Mouse (Mus musculus): ENCODE data around the gene Nkiras2.
A peak's percentile ranks its signal among the peaks of the same experiment; 100 is the strongest.
"Not testable (repeated sequence)": the region's sequence is repeated elsewhere in the genome, so short reads cannot be mapped to it uniquely, and the experiment has no call there.

Gene Nkiras2

DNA sequence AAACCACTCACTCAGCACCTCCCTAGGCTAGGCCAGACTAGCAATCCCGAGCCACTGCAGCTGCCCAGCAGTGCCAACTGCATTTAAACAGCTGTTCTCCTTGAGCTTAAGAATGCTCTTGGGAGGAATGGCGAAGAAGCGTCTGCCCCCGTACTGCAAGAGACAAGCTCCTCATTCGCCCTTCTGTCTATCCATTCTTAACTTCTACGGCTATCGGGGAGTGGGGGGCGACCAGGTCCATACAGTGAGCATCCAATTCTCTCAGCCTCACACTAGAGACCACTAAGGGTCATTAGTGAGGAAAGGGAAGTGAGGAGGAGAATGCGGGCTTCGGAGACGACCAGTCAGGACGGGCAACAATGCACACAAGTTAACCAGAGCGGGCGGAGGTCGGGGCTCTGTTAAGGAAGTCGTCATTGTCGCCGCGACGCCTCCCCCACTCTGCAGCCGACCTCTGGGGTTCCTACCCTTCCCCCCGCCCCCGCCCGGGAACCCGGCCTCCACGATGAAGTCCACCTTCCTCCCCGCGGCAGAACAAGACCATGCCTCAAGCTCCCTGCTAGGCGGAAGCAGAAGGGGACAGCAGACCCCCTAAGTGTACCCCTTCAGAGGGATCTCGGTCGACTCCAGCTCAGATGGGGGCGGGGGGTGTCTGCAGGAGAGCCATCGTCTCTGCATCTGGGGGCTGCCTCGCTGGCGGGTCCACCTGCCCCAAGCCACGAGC lies at the start of gene Nkiras2:
TSS of gene Nkiras2 (plus strand) at position 484 of the 724 bp plus-strand sequence.
- DNase-seq (ENCODE audit: low spot score in 2 of 2) = peak in 1 of 2 experiments; percentile 44

DNA sequence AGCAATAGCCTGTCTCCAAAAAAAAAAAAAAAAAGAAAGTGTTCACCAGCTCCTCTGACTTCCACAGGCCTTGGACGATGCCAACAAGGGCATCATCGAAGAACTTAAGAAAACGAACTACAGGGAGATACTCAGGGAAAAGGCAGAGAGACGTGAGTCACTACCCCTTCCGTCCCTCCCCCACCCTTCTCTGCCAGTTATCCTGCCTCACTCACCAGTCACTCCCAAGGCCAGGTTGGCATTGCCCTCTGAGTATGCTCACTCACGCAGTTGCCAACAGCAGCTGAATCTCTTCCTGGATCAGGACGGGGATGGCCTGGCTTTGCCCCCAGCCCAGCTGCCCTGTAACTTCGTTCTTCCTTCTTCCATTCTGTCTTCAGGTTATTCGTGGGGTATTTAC lies 49.3 kb upstream of the Nkiras2 start:
- DNase-seq (ENCODE audit: low spot score in 2 of 2) = no peak

DNA sequence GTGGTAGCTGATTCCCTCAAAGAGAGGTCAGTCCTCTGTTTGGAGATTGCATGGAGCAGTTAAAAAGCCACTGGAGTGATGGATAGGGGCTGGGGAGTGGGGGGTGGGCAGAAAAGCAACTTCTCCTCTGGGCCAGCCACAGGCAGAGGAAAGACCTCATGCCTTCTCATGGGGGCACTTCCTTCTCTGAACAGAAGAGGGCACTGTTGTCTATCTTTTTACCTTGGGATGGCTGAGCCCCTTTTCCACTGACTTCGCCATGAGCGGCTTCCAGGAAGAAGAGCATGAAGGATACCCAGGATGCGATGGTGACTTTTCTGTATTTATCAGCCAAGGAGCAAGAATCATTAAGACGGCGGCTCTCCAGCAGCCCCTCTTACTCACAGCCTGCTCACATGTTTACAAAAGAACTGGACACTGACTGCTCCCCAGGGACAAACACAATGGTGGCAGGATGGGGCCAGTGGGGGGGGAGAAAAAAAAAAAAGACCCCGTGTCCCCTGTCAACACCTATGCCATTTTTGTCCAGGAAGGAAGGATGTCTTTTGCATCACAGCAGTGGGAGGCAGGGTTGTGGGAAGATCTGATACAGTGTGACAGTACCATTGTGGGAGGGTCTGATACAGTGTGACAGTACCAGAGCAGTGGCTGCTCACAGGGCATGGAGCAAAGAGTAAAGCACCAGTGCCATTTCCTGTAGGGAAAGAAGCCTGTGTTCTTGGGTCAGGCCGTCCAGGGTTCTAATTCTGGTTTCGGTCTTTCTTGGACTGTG lies 48.4 kb upstream of the Nkiras2 start:
- DNase-seq (ENCODE audit: low spot score in 2 of 2) = peak; percentile 35 to 67

DNA sequence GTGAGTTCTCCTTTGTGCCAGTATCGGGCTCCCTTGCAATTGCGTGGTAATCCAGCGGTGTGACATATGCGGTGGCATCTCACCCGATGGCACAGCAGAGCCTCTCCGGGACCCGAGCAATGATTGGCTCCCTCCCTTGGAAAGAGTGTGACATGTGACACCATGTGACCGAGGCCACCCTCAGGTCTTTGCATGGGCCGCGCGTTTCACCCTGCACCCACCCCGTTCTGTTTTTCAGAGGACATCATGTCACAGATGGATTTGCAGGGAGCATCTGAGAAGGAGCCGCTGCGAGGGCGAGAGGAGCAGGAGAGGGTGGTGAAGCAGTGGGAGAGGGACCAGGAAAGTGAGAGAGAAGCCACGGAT lies 47.9 kb upstream of the Nkiras2 start:
- DNase-seq (ENCODE audit: low spot score in 2 of 2) = peak; percentile 43 to 53

DNA sequence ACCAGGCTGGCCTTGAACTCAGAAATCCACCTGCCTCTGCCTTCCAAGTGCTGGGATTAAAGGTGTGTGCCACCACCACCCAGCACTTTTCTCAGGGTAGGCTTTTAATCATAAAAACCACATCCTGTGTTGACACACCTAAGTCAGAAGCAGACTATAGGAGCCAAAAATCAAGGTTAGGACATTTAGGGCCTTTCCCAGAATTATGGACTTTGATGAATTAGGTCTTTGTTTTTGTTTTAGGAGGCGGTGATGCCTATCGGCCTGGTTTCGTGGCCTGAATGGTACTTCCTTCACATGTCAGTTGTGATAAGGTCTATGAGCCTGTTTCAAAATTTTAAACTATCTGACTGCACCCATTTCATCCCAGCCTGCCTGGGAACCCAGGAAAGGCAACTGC lies 44.9 kb upstream of the Nkiras2 start:
- no peak for DNase-seq (ENCODE audit: low spot score in 2 of 2)

DNA sequence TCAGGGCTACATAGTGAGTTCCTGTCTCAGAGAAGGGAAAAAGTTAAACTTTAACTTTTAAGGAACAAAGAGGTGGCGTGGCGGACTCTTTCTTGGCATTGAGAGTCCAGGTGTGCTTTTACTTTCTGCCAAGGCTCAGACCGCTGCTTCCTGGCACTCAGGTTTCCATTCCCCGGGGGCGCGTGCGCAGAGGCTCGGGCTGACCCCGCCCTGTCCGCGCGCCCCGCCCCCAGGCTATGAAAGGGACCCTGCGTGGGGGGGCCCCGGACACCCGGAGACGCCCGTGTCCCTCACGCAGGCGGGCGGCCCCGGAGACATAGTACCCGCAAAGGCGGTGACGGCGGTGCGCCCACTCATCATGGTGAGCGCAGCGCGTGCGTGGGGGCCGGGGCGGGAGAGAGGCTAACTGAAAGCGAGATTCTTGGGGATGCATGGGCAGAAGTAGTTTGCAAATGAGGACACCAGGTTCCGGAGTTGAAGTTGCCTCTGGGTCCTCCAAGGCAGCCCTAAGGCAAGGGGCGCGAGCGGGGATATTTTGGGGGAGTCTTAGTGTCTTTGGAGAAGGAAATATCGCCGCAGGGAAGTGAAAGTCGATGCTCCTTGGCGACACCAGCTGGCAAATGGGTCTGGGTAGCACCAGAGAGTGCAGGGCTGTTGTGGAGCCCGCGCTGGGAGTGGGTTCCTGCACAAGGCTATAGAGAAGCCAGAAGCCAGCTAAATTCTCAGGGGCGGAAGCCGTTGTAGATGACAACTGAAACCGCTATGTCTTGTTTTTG lies 44.1 kb upstream of the Nkiras2 start, which contains the start of gene Cnp:
TSS of gene Cnp (plus strand) at position 197 of the 776 bp plus-strand sequence.
- peak; percentile 43 to 57 for DNase-seq (ENCODE audit: low spot score in 2 of 2)

DNA sequence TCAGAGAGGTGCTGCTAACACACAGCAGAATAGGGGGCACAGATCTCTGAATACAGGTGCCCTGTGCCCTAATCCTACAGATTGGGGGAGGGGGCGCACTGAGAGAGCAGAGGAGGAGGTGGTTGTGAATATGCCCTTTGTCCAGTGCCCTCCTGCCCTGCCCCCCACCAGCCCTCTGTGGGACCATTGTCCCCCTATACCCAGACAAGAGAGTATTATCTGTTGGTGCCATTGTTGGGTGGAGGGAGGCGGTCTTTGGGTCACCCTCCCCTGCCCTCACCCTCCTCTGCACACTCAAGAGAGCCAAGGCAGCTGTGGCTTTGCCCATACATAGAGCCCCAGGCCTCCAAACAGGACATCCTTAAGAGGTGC lies 43.6 kb upstream of the Nkiras2 start:
- peak in 1 of 2 experiments; percentile 32 for DNase-seq (ENCODE audit: low spot score in 2 of 2)

DNA sequence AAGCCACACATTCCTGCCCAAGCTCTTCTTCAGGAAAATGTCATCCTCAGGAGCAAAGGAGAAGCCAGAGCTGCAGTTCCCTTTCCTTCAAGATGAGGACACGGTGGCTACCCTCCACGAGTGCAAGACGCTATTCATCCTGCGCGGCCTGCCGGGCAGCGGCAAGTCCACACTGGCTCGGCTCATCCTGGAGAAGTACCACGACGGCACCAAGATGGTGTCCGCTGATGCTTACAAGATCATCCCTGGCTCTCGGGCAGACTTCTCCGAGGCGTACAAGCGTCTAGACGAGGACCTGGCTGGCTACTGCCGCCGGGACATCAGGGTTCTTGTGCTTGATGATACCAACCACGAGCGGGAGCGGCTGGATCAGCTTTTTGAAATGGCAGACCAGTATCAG lies 42.8 kb upstream of the Nkiras2 start:
- no peak for DNase-seq (ENCODE audit: low spot score in 2 of 2)

DNA sequence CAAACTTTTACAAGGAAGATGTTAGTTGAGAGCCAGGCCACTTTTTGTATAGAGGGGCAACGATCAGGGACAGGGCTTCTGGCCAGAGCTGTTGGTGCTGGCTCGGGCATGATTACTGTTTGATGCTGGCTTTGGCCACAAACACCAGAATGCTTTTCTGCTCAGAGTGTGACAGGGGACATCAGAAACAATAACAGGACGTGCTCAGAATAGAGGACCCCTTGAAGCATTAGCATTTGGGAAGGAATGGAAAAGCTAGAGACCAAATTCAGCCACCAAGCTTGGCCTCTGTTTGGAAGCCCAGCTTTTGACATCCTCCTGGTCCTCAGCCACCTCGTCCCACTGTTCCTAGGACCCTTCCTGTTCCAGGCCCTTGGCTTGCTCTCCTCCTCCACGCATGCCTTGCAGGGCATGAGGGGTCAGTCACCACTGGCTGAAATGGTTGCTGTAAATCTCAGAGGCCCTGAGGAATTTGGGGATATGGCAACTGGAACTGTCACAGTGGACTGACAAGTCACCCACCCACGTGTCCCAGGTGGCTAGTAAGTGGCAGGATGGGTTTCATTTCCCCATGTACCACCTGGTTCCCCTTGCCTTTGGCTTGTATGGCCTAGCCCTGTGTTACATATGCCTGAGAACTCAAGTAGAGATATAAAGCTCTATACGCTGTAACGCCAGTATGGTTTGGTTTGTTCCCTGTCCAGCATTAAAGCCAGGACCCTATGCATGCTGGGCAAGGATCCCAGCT lies 41.0 kb upstream of the Nkiras2 start:
- DNase-seq (ENCODE audit: low spot score in 2 of 2) = no peak

DNA sequence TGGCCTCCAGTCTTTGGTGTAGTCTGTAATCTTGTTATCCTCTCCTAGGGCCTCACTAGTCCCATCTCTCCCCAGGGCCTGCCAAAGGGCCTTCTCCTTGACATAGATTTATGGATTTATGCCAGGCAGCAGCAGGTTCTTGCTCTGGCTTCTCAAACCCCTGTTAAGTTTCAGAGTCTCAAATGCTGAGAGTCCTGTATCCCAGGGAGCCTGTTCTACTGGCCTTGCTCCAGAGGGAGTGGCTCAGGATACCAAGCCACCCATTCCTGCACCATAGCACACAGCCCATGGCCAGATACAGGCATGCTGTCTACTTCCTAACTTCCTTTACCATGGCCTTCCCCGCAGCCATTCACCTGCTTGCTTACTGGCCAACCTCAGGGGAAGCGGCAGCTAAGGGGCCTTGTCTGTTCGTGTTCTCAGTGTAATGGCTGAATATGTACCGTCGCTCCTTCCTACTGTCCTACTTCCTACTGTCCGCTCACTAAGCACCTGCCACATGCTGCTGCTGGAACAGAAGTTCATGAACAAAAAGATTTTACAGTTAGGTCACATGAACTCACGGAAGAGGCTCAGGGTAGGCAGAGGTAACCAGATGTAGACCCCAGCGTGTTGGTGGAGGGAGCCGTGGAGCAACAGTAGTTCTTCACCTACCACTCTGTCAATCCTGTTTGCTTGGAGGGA lies 39.8 kb upstream of the Nkiras2 start:
- no peak for DNase-seq (ENCODE audit: low spot score in 2 of 2)

DNA sequence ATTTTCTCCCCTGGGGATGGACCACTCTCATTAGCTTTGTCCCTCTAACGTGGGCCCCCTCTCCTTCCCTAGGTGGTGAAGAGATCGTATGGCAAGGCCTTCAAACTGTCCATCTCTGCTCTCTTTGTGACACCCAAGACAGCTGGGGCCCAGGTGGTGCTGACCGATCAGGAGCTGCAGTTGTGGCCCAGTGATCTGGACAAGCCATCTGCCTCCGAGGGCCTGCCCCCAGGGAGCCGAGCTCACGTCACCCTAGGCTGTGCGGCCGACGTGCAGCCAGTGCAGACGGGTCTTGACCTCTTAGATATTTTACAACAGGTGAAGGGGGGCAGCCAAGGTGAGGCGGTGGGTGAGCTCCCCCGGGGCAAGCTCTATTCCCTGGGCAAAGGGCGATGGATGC lies 38.8 kb upstream of the Nkiras2 start:
- no peak for DNase-seq (ENCODE audit: low spot score in 2 of 2)

DNA sequence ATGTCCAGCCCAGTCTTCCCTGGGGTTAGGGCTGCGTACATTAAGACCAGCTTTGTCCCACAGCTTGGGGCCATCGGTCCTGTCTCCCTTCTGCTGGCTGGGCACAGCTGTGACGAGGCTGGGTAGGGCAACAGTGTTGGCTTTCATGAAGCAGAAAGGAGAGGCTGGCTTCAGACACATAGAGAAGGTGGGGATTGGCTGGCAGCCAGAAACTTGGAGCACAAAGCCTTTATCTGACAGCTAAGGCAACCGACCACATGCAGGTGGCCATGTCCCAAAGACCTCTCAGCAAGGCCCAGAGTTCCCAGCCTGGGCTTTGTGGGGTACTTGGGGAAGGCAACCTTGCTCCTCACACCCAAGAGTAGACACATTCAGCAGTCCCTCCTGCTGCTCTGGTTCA lies 37.3 kb upstream of the Nkiras2 start:
- peak in 1 of 2 experiments; percentile 38 for DNase-seq (ENCODE audit: low spot score in 2 of 2)

DNA sequence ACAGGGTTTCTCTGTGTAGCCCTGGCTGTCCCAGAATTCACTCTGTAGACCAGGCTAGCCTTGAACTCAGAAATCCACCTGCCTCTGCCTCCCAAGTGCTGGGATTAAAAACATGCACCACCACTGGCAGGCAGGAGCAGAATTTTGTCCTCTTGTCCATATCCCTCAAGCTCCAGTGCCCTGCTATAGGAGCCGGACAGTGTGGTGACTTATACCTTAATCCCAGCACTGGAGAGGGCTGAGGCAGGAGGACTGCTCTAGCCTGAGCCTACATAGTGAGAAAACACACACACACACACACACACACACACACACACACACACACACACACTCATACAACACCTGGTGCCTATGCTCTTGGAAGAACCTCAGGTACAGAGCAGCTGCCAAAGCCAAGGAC lies 36.6 kb upstream of the Nkiras2 start:
- not testable (repeated sequence) for DNase-seq (ENCODE audit: low spot score in 2 of 2)

DNA sequence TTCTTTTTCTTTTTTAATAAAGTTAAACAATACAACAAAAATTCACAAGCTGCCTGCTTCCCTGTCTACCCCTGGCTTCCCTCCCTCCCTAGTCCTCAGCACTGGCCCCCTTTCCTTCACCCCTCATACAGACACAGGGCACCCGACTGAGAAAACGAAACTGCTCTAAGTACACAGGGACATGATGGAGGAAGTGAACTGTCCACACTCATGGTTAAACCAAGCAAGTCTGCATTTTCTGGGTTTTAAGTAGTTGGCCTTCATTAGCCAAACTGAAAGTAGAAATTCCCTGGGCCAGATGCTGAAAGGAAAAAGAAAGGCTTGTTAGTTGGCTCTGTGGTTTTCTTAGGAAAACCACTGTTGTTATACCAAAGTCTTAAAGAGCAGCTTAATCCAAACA lies 36.2 kb upstream of the Nkiras2 start:
- DNase-seq (ENCODE audit: low spot score in 2 of 2) = no peak

DNA sequence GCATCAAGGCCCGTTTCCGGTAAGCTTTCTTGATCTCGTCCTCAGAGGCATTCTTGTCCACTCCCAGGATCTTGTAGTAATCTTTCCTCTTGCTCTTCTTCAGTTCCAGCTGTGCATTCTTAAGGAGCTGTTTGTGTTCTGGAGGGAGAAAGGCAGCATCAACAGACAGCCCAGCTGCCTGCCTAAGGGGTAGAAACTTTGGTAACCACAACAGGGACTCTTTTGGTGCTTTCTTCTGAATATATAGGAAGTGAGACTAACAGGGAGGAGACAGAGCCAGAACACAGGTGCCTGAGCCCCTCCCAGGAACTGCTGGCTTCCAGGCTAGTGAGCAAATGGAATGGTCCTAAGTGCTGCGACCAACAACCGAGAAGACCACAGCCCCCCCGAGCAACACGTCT lies 34.5 kb upstream of the Nkiras2 start:
- no peak for DNase-seq (ENCODE audit: low spot score in 2 of 2)

DNA sequence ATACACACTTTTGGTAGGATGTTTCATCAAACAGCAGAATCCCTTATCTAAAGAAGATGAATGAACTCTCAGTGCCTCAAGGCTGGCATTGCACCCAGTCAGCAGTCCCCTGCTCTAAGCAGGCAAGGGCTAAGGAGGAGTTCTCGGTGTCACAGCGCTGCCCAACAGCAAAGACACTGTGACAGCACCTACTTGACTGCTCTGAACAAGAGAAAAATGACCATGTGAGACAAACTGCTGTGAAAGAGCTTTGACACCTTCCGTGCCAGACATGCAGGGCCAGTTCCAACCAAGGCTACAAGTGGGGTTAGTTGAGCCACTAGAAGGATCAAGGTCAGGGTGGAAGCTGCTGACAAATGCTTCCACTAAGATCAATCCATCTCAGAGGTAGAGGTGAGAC lies 33.9 kb upstream of the Nkiras2 start:
- no peak for DNase-seq (ENCODE audit: low spot score in 2 of 2)

DNA sequence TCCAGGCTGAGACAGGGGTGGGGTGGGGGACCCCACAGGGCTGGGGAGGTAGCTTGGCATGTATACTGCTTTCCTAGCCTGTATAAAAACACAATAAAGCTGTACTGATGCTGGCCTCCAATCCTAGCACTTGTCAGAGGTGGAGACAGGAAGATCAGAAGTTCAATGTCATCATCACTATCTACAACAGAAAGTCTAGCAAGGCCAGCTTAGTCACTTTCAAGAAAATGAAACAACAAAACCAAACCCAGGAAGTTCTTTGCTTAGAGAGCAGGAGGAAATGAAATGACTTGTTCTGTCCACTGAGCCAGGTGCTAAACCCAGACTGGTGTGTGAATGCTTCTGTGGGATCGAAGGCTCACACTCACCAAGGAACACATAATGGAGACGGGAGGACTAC lies 30.6 kb upstream of the Nkiras2 start:
- no peak for DNase-seq (ENCODE audit: low spot score in 2 of 2)

DNA sequence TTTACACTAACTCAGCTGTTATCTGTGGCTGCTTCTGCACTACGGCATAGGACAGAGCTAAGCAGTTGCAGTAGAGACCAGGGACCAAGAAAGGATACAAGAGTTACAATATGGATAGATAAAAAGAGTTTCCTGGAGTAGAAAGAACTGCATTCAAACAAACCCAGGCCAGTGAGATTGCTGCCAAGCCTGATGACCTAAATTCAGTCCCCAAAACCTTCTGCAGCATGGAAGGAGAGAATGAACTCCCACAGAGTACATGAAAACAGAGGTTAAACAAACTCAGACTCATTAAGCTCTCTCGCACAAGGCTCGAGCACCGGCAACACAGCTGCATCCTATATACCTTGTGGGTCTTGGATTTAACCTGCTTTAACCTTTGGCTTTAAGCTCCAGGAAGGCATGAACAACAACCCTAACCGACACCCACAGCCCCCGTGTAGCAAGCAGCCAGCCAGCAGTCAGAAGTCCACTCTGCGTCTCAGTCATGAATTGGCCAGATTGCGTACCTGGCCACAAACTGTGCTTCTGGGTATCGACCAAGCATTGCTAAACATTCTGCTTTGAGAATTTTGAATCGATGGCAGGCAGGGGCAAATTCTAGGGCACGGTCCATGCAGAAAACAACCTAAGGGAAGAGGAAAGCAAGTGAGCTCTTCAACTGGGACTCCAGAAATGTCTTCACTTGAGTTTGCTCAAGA lies 26.5 kb upstream of the Nkiras2 start:
- DNase-seq (ENCODE audit: low spot score in 2 of 2) = no peak

DNA sequence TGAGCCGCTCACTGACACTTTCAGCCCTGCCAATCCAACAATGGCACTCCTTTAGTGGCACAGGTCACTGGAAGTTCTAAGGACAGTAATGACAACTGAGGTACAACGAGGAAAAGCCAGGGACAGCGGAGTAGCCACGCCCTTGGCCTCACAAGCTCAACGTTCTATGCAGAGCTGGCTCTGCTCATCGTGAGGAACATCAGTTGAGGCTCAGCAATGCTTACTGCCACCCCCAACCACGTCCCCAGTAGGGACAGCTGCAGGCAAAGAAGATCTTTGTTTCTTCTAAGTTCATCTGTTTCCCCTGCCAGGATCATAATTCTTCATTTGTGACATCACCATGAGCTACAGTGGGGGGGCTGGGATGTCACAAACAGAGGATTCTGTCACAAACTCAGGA lies 24.4 kb upstream of the Nkiras2 start:
- DNase-seq (ENCODE audit: low spot score in 2 of 2) = no peak

DNA sequence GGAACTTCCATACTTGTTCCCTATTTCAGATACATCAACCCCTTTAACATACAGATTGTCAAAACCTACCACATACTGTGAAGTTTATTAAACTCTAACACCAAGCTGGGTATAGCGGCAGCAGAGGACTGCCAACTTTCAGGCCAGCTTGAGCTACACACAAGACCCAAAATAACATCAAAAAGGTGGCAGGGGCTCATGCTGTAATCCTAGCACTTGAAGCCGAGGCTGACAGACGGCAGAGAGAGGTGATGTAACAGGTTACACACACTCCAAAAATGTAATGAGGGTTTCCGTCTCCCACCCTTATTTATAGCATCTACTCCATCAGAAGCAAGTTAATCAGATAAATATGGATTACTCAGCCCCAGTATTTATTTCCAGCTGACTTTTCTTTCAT lies 23.5 kb upstream of the Nkiras2 start:
- DNase-seq (ENCODE audit: low spot score in 2 of 2) = no peak

DNA sequence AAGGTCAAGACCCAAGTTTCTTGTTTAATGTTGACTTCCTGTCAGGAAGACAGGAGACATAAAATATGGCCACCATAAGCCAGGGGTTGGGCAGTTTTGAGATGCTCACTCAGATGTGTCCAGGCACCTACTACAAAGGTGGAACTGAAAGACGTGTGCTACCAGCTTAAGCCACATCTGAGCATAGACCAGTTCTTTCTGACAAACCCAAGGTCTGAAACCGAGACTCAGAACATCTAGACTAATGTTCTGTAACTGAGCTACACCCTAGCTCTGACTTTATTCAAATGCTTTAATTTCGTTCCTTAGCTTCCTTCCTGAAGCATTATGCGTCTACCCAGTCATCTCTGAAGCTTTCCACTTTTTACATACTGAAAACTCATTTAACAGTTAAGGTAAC lies 21.0 kb upstream of the Nkiras2 start:
- no peak for DNase-seq (ENCODE audit: low spot score in 2 of 2)

All from right cerebral cortex, postnatal 36 days (tissue).